Mouse (Mus musculus): ENCODE results near the gene Numa1. TPM values are rescaled to one million over a fixed set of nuclear protein-coding genes. Genes with fewer than 3 reads are reported as not detected.
A peak's percentile ranks its signal among the peaks of the same experiment; 100 is the strongest.
"Not testable (repeated sequence)": the region's sequence is repeated elsewhere in the genome, so short reads cannot be mapped to it uniquely, and the experiment has no call there.

Numa1 gene
- 154 and 164 TPM in 2 replicates for total RNA-seq (2021)
- long read RNA-seq, experiment 1, transcript Numa1-202 (13 exons, 2,934 nt): major isoform, 6 of 19 reads
- long read RNA-seq, experiment 1, partial matches to known transcripts: 8 of 19 reads
- long read RNA-seq, experiment 1, other reads (novel, unspliced or antisense): 5 of 19 reads
- long read RNA-seq, experiment 2, transcript Numa1-202 (13 exons, 2,934 nt): major isoform, 12 of 32 reads
- long read RNA-seq, experiment 2, partial matches to known transcripts: 9 of 32 reads
- long read RNA-seq, experiment 2, other reads (novel, unspliced or antisense): 11 of 32 reads

- peak; percentile 98 for DNase-seq
Measured at GRCm38 (mm10) chr7:101933751-101934240, at the start of gene Numa1, which contains the start of gene Lrrc51. Gene Numa1, plus strand, starts transcription at chr7:101934111. Gene Lrrc51, minus strand, starts transcription at chr7:101933895.

- no peak for DNase-seq
Measured at GRCm38 (mm10) chr7:101884160-101884559, 49.8 kb upstream of the Numa1 start.

GRCm38 (mm10) chr7:101886274-101886673 lies 47.6 kb upstream of the Numa1 start:
- DNase-seq: no peak

- DNase-seq: no peak
Measured at GRCm38 (mm10) chr7:101888460-101888859, 45.5 kb upstream of the Numa1 start.

- no peak for DNase-seq
Measured at GRCm38 (mm10) chr7:101895695-101896094, 38.2 kb upstream of the Numa1 start.

- DNase-seq: peak; percentile 97
Measured at GRCm38 (mm10) chr7:101896104-101897066, 37.5 kb upstream of the Numa1 start.

- DNase-seq: no peak
Measured at GRCm38 (mm10) chr7:101900331-101901097, 33.4 kb upstream of the Numa1 start.

- DNase-seq: no peak
Measured at GRCm38 (mm10) chr7:101901969-101902368, 31.9 kb upstream of the Numa1 start.

- DNase-seq: no peak
Measured at GRCm38 (mm10) chr7:101902846-101903245, 31.1 kb upstream of the Numa1 start.

GRCm38 (mm10) chr7:101905561-101906286 lies 28.2 kb upstream of the Numa1 start, which contains the start of gene Lamtor1:
Gene Lamtor1, plus strand, starts transcription at chr7:101905904.
- DNase-seq: peak; percentile 100

- DNase-seq: no peak
Measured at GRCm38 (mm10) chr7:101906287-101906681, 27.6 kb upstream of the Numa1 start, which contains the start of gene Tomt. Gene Tomt, minus strand, starts transcription at chr7:101906359.

- peak; percentile 48 for DNase-seq
Measured at GRCm38 (mm10) chr7:101906696-101907095, 27.2 kb upstream of the Numa1 start.

GRCm38 (mm10) chr7:101908367-101908766 lies 25.5 kb upstream of the Numa1 start:
- DNase-seq: no peak

- DNase-seq: peak; percentile 47
Measured at GRCm38 (mm10) chr7:101910138-101910537, 23.8 kb upstream of the Numa1 start.

GRCm38 (mm10) chr7:101911982-101912381 lies 21.9 kb upstream of the Numa1 start:
- DNase-seq: no peak

GRCm38 (mm10) chr7:101918071-101918470 lies 15.8 kb upstream of the Numa1 start:
- peak; percentile 76 for DNase-seq

- not testable (repeated sequence) for DNase-seq
Measured at GRCm38 (mm10) chr7:101925892-101926291, 8.0 kb upstream of the Numa1 start.

GRCm38 (mm10) chr7:101928093-101928492 lies 5.8 kb upstream of the Numa1 start:
- peak; percentile 52 for DNase-seq

- DNase-seq: no peak
Measured at GRCm38 (mm10) chr7:101932551-101932950, 1.4 kb upstream of the Numa1 start.

- peak; percentile 47 for DNase-seq
Measured at GRCm38 (mm10) chr7:101933300-101933699, 611 bp upstream of the Numa1 start.

GRCm38 (mm10) chr7:101935957-101936356 lies 2.0 kb downstream of the Numa1 start:
- no peak for DNase-seq

Data from adrenal gland, postnatal 14 days (tissue).